Mouse (Mus musculus) midbrain, embryonic 14.5 days (tissue): Measurements from ENCODE around the gene Tsku. TPM values are rescaled to one million over a fixed set of nuclear protein-coding genes. Genes with fewer than 3 reads are reported as not detected.

Source experiments
- polyA plus RNA-seq: library from polyadenylated mRNA; unstranded; fragments of >200 nt; fragmentation: Nextera tagmentation; extraction: Ambion mirVana; gene quantifications from 2 replicates; pipeline ENCODE4 v1.2.1, GENCODE M21; 2014

The Tsku gene
- polyA plus RNA-seq, 1 experiment from 2014 or later: 8.2 TPM

Other genes starting within 250 kb of the Tsku start
- 20.3 and 21.0 TPM in 2 replicates for gene Myo7a, start 241.8 kb downstream of the Tsku start, polyA plus RNA-seq
- gene Omp, start 215.8 kb downstream of the Tsku start, polyA plus RNA-seq: 0.29 and 0.43 TPM in 2 replicates
- gene Capn5, start 183.1 kb downstream of the Tsku start, polyA plus RNA-seq: 9.8 and 9.9 TPM in 2 replicates
- gene B3gnt6, start 161.8 kb downstream of the Tsku start, polyA plus RNA-seq: 0.12 and 0.32 TPM in 2 replicates
- 17.9 and 18.9 TPM in 2 replicates for gene Acer3, start 40.1 kb downstream of the Tsku start, polyA plus RNA-seq
- gene Gucy2d, start 79.1 kb upstream of the Tsku start, polyA plus RNA-seq: 0.18 TPM in 1 of 2 replicates, not detected in the other
- gene Lrrc32, start 128.0 kb upstream of the Tsku start, polyA plus RNA-seq: 1.6 and 4.2 TPM in 2 replicates